Mouse (Mus musculus) neutrophil, adult 5-6 weeks (primary cell): ENCODE data around the gene Cdk11b. TPM values are rescaled to one million over a fixed set of nuclear protein-coding genes. Genes with fewer than 3 reads are reported as not detected.
"Not testable (repeated sequence)": the region's sequence is repeated elsewhere in the genome, so short reads cannot be mapped to it uniquely, and the experiment has no call there.

Source experiments
- ATAC-seq: fragments of 151-379, 151-347 bp; 2 replicates; pipeline ENCODE4 v1.8.0; 2017; ENCODE audit warnings: mild to moderate bottlenecking, moderate TSS enrichment; ENCODE audit not compliant: insufficient number of reproducible peaks, poor library complexity, low FRiP score, severe bottlenecking; ENCODE audit errors: extremely low read depth
- total RNA-seq: library from RNA; stranded (forward); fragments of 200-1000 nt; gene quantifications from 2 replicates; pipeline ENCODE4 v1.2.3, GENCODE M21; 2017

Cdk11b gene
- total RNA-seq, 1 experiment from 2014 or later = 137 TPM

DNA sequence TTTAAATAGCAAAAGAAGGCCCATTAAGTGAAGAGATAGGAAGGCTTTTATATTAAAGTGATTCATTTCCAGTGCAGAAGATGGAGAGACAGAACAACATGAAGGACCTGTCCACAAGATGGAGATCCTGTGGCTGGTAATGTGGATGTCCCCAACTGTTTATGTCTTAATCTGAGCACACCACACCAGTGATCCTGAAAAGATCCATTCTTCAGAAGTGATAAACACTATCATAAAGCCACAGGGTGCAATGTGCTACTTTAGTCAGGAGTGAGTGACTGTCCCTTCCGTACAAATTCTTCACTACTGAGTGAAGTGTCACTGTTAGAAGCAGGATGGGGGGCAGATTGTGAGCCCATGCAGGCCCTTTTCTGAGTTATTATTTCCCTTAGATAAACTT lies 21.9 kb upstream of the Cdk11b start:
- no peak for ATAC-seq

GRCm38 (mm10) chr4:155603801-155604200 lies 20.9 kb upstream of the Cdk11b start:
- ATAC-seq = no peak

GRCm38 (mm10) chr4:155605132-155605531 lies 19.5 kb upstream of the Cdk11b start:
- no peak for ATAC-seq

GRCm38 (mm10) chr4:155606825-155607224 lies 17.8 kb upstream of the Cdk11b start:
- ATAC-seq = no peak

- ATAC-seq = no peak
These were observed 12.8 kb upstream of the Cdk11b start for GRCm38 (mm10) chr4:155611860-155612259.

- no peak for ATAC-seq
These were observed 11.4 kb upstream of the Cdk11b start for GRCm38 (mm10) chr4:155613264-155613663.

DNA sequence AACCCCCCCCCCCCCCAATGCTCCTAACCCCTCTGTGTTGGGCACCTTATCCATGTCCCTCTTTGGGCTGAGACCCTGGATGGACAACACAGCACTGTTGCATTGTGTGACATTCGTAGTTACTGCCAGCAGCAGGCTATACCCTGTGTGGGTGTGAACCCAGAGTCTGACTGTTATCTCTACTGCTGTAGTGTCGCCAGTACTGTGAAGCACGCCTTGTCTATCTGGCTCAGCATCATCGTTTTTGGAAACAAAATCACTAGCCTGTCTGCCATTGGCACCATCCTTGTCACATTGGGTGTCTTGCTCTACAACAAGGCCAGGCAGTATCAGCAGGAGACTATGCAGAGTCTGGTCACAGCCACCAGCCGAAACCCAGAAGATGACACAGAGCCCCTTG lies 6.3 kb upstream of the Cdk11b start:
- no peak for ATAC-seq

DNA sequence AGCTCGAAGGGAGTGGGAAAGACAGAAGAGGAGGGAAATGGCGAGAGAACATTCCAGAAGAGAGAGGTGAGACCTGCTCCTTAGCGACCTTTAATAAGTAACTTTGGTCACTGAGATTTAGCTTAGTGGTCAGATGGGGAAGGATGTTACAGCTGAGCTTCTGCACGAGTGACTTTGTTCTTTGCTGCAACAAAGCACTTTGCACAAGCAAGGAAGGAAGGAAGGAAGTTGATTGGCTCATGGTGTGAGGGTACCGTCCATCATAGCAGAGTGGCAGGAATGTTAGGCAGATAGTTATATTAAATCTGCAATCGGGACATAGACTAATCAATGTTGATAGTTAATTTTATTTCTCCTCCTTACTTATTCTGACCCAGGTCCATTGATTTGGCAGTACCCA lies 5.6 kb downstream of the Cdk11b start:
- ATAC-seq = no peak

DNA sequence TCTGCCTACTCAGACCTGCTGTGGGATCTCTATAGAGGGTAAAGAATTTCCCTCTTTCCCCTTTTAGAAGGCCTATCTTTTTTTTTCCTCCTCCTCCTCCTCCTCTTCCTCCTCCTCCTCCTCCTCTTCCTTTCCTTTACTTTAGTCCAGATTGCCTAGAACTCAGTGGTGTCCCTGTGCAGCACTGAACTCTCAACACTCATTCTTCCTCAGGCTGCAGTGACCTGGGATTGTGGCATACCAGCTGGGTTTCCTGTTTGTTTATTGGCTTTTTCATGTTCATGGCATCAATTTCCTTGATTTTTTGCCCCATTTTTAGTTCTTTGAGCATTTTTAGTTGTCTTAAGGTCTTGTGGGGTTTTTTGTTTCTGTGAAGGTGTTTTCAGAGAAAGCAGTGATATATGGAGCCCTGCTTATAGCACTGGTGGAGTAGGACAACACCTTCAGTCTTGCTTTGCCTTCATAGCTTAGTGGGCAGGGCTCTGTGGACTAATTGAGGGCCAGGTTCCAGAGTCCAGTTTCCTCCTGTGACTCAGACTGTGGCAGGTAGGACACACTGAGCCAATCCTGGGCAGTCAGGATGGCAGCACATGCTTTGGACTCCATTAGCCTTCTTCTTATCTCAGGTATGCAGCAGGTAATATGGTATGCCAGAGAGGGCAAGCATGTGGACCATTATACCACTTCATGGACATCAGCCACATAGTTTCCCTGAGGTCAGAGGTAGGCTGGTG lies 11.3 kb downstream of the Cdk11b start:
- no peak for ATAC-seq

DNA sequence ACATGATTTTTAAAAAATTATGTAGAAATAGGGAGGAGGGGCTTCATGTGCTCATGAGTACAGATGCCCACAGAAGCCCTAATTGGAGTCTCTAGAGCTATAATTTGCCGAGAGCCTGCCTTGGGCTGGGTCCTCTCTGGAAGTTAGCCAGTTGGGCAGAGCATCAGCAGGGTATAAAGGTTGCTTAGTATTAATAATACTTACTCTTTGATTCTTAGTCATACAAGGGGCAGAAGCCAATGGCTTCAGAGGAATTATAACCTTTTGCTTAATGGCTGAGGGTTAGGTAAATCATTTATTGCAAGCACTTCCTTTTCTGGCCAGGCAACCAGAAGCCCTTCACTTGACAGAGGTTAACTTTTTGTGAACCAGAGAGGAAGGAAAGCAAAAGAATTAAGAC lies 18.9 kb downstream of the Cdk11b start:
- ATAC-seq = no peak

- not testable (repeated sequence) for ATAC-seq
These were observed 20.7 kb downstream of the Cdk11b start, which contains the start of gene Gm10563 for GRCm38 (mm10) chr4:155645308-155645707. Gene Gm10563, minus strand, starts transcription at chr4:155645408.

GRCm38 (mm10) chr4:155645721-155646120 lies 21.1 kb downstream of the Cdk11b start:
- no peak for ATAC-seq

DNA sequence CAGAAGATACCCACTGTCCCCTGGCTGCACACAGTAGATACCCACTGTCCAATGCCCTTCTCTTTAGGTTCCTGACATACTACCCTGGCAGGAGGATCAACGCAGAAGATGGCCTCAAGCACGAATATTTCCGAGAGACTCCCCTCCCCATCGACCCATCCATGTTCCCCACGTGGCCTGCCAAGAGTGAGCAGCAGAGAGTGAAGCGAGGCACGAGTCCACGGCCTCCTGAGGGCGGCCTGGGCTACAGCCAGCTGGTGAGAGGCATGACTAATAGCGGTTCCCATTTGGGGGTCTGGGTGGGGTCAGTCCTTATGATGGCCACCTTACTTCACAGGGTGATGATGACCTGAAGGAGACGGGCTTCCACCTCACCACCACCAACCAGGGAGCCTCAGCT lies 24.7 kb downstream of the Cdk11b start:
- no peak for ATAC-seq

DNA sequence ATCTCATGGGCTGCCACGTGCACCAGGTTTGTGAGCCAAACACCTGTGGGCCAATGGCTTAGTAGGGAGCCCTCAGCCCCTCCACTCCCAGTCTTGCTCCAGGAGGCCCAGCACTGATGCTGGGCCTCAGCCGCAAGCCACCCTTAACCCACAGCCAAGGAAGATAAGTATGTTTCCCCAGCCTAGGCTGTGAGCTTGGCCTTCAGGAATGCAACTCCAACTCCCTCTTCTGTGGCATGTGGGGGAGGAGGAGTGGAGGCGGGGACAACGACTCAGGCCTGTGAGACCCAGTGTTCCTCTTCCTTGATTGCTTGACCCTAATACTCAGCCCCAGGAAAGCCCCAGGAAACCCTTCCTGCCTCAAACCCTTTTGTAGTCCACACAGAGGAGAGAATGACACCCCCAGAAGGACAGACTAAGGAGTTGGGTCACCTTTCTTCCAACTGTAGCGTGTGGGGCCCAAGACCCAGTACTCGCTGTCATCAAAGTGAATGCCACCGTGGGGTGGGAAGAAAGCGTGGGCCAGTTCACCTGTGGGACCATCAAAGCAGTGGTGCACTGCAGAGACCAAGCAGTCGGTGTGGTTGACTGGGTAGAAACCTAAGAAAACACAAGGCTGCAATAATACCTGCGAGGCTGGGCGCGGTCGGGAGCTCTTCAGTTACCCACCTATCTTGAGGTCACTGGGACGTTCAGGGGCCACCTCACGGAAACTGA lies 27.1 kb downstream of the Cdk11b start:
- no peak for ATAC-seq

- no peak for ATAC-seq
These were observed 27.8 kb downstream of the Cdk11b start for GRCm38 (mm10) chr4:155652283-155653085.

GRCm38 (mm10) chr4:155653086-155653450 lies 28.4 kb downstream of the Cdk11b start, which contains the start of gene Mmp23:
Gene Mmp23, minus strand, starts transcription at chr4:155653384.
- no peak for ATAC-seq

GRCm38 (mm10) chr4:155653451-155654182 lies 29.0 kb downstream of the Cdk11b start:
- no peak for ATAC-seq

DNA sequence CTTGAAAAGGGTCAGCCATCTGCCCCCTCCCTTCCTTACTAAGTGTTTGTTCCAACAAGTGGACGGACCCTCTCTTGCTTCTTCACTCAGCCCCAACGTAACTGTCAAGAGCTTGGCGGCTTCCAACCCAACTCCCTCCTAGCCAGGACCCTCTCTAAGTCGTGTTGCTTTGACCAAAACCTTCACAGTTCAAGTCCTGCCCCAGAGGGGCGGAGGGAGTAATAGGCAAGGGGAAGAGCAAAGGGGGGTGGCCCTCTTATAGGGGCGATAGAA lies 29.5 kb downstream of the Cdk11b start:
- ATAC-seq = no peak
